25 mouse cellular contexts compared by ENCODE assay signal in the genomic region with DNA sequence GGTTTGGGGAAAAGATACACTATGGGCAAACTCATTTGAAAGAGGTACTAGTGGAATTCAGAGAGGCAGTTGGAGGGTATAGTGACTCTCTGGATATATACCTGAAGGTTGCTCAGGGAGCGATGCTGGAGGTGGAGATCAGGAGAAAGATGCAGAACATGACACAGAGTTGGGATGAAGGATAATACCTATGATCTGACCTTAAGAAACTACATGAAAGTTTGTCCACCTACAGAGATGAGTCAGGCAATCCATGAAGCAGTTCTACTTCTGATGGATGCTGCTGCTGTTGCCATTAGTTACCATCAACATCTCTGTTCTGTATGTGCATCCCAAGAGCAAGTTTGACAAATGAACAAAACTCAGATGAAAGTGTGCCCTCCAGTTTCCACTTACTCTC.
"Had no signal": no experiment of that assay in that cellular context is flagged by ENCODE, and none has a peak within 500 bp of the region (broad histone marks: within the 10 kb centered on the region; RNA-seq: fewer than 3 reads in every experiment).

No protein-coding gene starts in this region.

- H3K9ac ChIP-seq: heart, embryonic 12.5 days; hindbrain, embryonic 12.5 days; hindbrain, embryonic 14.5 days; limb, embryonic 13.5 days; limb, embryonic 15.5 days; liver, embryonic 12.5 days; liver, embryonic 14.5 days had no signal

- H3K4me3 ChIP-seq: gastrocnemius, adult 2 months; heart, adult 2 months; heart, embryonic 12.5 days; hindbrain, embryonic 10.5 days; hindbrain, embryonic 12.5 days; limb, embryonic 13.5 days; limb, embryonic 15.5 days; liver, embryonic 12.5 days had no signal

- H3K27me3 ChIP-seq: heart, embryonic 12.5 days; hindbrain, embryonic 12.5 days; limb, embryonic 13.5 days; limb, embryonic 15.5 days; liver, embryonic 12.5 days had no signal

- H3K27ac ChIP-seq: gastrocnemius, adult 2 months; heart, adult 2 months; hindbrain, embryonic 10.5 days; hindbrain, embryonic 12.5 days; hindbrain, embryonic 14.5 days; kidney, postnatal 0 days; limb, embryonic 13.5 days; limb, embryonic 15.5 days; liver, embryonic 12.5 days; liver, embryonic 14.5 days had no signal

- H3K4me2 ChIP-seq: heart, embryonic 12.5 days; hindbrain, embryonic 12.5 days; hindbrain, embryonic 14.5 days; limb, embryonic 13.5 days; limb, embryonic 15.5 days; liver, embryonic 12.5 days had no signal

- H3K36me3 ChIP-seq: heart, embryonic 12.5 days; hindbrain, embryonic 10.5 days; liver, embryonic 12.5 days had no signal

- H3K9me3 ChIP-seq: heart, embryonic 12.5 days; hindbrain, embryonic 10.5 days; hindbrain, embryonic 12.5 days; limb, embryonic 13.5 days; limb, embryonic 15.5 days; liver, embryonic 12.5 days had no signal

- H3K4me1 ChIP-seq: heart, embryonic 12.5 days; hindbrain, embryonic 10.5 days; hindbrain, embryonic 12.5 days; limb, embryonic 13.5 days; limb, embryonic 15.5 days; liver, embryonic 12.5 days had no signal

- ATAC-seq: hindbrain, embryonic 16.5 days; inflammation-experienced regulatory T-cells, adult 6 months; intestine, postnatal 0 days; liver, embryonic 12.5 days had no signal

- DNase-seq: gastrocnemius, adult 2 months; gastrocnemius, postnatal 10 days; gastrocnemius, postnatal 25 days; heart, adult 2 months; heart, postnatal 10 days; heart, postnatal 4 days; kidney, adult 18-20 months; kidney, adult 8-10 months; kidney, postnatal 14 days; kidney, postnatal 36 days; layer of hippocampus, adult 9-11 months; layer of hippocampus, postnatal 36 days; left cerebral cortex, postnatal 4 days had no signal
